Mouse (Mus musculus): ENCODE measurements around the gene Map3k4. TPM values are rescaled to one million over a fixed set of nuclear protein-coding genes. Genes with fewer than 3 reads are reported as not detected.

Map3k4 gene
- 10 to 100 TPM; 45.7 to 57.2 (median 49.1) TPM for total RNA-seq (2022)

- peak; percentile 92 to 94 for DNase-seq (ENCODE audit: low spot score in 2 of 2)
These were observed at the start of gene Map3k4 for GRCm38 (mm10) chr17:12318663-12319201. Map3k4 (minus strand) TSS chr17:12318796.

- DNase-seq (ENCODE audit: low spot score in 2 of 2), result peak in 1 of 2 experiments; percentile 27
These were observed 48.9 kb upstream of the Map3k4 start for GRCm38 (mm10) chr17:12367373-12367930.

- peak in 1 of 2 experiments; percentile 38 for DNase-seq (ENCODE audit: low spot score in 2 of 2)
These were observed 45.8 kb upstream of the Map3k4 start for GRCm38 (mm10) chr17:12364426-12364735.

GRCm38 (mm10) chr17:12363601-12364425 lies 45.2 kb upstream of the Map3k4 start:
- no peak for DNase-seq (ENCODE audit: low spot score in 2 of 2)

GRCm38 (mm10) chr17:12359876-12360275 lies 41.3 kb upstream of the Map3k4 start:
- no peak for DNase-seq (ENCODE audit: low spot score in 2 of 2)

- DNase-seq (ENCODE audit: low spot score in 2 of 2), result no peak
These were observed 34.2 kb upstream of the Map3k4 start for GRCm38 (mm10) chr17:12352781-12353180.

- DNase-seq (ENCODE audit: low spot score in 2 of 2), result no peak
These were observed 33.0 kb upstream of the Map3k4 start for GRCm38 (mm10) chr17:12351564-12351963.

DNA sequence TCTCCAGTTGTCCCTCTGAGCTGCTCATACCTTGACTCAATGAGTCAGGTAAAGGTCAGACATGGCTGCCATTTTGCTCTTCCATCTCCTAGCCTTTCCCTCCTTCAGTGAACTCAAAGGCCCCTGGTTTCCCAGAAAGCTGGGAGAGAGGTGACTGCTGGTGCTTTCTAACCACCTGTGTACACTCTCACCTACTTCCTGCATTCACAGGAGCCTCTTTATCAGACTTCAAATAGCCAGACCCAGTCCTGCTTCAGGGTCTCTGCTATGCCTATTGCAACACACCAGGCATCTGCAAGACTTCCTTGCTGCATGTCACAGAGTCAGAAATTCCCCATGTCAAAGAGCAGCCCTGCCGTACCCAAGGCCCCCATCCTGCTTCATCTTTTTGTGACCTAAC lies 28.9 kb upstream of the Map3k4 start:
- DNase-seq (ENCODE audit: low spot score in 2 of 2), result no peak

DNA sequence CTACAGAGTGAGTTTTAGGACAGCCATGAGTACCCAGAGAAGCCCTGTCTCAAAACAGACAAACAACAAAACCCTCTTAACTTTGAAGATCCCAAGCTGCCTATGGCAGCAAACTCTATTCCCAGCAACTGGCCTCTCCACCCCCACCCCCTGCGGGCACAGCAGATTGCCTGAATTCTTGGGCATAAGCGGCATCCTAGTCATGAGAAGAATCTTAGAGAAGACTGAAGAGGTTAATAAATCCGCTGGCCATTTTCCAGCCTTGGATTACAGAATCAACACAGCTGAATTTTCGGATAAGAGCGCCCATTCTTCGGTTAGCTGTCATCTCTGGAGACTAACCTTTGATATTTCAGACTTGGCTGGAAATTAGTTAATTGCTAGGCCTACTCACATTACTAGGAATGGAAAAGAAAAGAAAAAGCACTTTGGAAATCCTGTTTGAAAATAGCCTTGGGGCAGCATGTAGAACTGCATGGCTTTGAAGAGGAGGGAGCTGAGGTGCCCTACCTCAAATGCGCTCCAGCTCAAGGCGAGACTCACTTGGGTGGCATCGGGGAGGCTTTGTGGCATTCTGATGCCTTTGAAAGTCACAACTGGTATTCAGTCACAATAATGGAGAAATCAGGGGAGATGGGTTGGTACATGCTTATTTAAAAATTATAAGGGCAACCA lies 25.2 kb upstream of the Map3k4 start:
- no peak for DNase-seq (ENCODE audit: low spot score in 2 of 2)

DNA sequence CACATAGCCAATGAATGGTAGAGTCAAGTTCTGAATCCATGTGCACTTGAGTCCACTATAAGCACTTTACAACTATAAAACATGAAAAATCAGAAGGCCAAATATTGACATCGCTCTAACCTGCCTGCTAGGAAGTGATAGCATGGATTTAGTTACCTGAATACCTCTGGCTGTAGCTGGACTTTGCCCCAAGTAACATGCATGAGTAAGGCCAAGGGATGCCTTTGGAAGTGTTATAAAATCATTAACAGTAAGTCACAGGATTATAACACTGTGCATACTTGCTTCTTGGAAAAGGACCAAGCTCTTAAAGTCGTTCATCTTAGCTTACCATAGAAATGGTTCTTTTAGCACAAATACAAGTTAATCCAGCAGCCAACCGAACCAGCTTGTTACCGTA lies 18.6 kb upstream of the Map3k4 start:
- no peak for DNase-seq (ENCODE audit: low spot score in 2 of 2)

GRCm38 (mm10) chr17:12336073-12336868 lies 17.7 kb upstream of the Map3k4 start:
- no peak for DNase-seq (ENCODE audit: low spot score in 2 of 2)

- no peak for DNase-seq (ENCODE audit: low spot score in 2 of 2)
These were observed 16.5 kb upstream of the Map3k4 start for GRCm38 (mm10) chr17:12335115-12335514.

DNA sequence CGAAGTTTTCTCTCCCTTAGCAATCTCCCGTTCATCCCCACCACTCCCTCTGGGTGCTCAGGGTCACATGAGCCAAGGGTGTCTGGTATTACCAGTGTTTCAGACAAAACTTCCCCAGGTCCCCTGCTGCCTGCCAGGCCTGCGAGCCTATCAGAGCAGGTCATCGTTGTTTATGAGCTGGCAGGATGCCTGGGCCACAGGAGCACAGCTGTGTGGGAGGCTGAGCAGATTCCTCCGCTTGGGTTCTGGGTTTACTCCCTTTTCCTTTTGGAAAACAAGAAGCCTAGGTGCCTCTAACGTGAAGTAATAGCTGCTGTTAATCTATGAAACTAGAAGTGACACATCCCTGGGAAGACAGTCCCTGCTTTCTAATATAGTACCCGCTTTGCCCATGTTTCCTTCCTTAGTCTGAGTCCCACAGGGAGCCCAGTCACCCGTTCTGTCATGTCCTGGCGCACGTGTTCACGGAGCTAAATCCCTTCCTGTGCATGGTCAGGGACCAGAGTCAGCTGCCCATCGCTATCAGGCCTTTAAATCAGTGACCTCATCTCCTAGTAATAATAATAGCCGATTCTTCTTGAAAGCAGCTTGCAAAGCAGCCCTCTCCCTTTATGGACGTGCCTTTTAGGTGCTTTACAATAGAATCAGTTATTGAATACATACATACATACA lies 9.4 kb upstream of the Map3k4 start:
- DNase-seq (ENCODE audit: low spot score in 2 of 2), result no peak

DNA sequence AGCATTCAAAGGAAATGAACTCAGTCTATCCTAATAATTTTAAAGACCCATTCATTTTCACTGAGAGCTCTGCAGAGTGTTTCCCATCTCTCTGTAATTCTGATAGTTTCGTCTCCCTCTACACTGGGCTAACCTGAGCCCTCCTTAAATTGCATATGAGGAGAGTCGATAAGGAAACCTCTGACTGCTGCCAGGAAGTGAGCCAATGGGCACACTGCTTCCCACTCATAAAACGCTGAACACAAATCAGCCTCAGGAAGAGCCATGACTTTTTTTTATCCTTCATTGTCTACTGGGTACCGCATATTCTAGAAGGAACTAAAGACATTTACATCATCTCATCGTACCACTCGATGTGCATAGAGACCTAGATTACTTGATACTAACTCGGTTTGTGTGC lies 1.2 kb upstream of the Map3k4 start:
- DNase-seq (ENCODE audit: low spot score in 2 of 2), result no peak

DNA sequence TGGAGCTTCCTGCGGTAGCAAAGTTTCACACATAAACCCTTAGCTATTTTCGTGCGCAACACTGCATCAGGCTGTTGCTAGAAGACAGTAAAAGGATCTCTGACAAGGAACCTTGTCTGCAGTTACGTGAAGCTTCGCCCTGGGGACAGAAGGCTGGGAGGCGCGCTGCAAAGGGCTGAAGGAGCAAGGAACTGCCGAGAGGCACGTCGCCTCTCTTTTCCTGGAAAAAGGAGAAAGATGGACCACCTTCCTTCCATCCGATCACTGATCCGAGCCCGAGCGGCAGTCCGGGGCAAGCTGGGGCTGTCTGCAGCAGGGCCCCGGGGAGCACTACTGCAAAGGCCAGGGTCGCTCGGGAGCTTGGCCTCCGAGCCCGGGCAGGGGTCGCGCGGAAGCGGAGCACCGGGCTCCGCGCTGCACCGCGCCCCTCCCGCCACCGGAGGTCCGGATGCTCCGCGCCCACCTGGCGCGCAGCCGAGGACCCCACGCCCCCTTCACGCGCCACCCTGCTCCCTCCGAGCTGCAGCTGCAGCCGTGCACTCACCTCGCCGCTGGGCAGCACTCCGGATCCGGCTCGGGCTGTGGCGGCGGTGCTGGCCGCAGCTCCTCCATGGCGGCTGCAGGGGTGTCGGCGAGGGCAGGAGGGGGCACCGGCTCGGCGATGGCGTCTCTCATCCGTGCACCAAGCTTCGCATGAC lies 493 bp downstream of the Map3k4 start:
- DNase-seq (ENCODE audit: low spot score in 2 of 2), result no peak

DNA sequence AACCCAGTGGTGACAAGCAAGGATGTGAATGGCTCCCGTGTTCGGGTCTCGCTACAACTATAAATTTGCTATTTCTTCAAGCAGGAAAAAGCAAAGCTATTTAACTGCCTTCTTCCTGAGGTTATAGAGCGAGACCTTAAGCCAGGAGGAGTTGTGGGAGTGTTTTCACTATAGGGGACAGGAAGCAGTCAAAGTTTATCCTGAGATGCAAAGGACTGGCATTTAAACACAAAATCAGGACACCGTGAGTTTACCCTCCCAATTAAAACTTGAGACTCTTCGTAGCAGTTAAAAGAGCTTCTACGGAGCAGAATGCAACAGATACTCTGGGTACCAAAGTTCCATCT lies 1.0 kb downstream of the Map3k4 start:
- no peak for DNase-seq (ENCODE audit: low spot score in 2 of 2)

GRCm38 (mm10) chr17:12316251-12316650 lies 2.3 kb downstream of the Map3k4 start:
- peak in 1 of 2 experiments; percentile 52 for DNase-seq (ENCODE audit: low spot score in 2 of 2)

DNA sequence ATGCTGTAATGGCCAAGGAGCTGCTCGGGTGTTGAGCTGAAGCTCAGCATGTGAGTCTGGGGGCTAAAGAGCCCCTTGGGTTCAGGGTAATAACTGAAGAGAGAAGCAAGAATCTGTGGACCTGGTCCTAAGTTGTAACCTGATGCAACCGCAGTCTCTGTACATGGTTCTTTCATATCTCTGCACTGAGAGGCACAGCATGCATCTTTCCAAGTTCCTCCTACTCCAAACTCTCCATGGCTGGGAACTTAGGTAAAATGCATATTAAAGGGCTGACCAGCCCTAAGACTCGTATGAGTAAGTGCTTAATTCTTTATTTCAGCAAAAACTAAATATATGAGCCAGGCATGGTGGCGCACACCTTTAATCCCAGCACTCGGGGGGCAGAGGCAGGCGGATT lies 6.3 kb downstream of the Map3k4 start:
- no peak for DNase-seq (ENCODE audit: low spot score in 2 of 2)

GRCm38 (mm10) chr17:12309493-12309892 lies 9.1 kb downstream of the Map3k4 start:
- no peak for DNase-seq (ENCODE audit: low spot score in 2 of 2)

GRCm38 (mm10) chr17:12309059-12309458 lies 9.5 kb downstream of the Map3k4 start:
- no peak for DNase-seq (ENCODE audit: low spot score in 2 of 2)
